Mouse (Mus musculus): ENCODE data around the gene Zfp991. TPM values are rescaled to one million over a fixed set of nuclear protein-coding genes. Genes with fewer than 3 reads are reported as not detected.
A peak's percentile ranks its signal among the peaks of the same experiment; 100 is the strongest.
"Not testable (repeated sequence)": the region's sequence is repeated elsewhere in the genome, so short reads cannot be mapped to it uniquely, and the experiment has no call there.

Zfp991 gene
- polyA plus RNA-seq, 1 experiment from 2014 or later = 3.1 TPM

DNA sequence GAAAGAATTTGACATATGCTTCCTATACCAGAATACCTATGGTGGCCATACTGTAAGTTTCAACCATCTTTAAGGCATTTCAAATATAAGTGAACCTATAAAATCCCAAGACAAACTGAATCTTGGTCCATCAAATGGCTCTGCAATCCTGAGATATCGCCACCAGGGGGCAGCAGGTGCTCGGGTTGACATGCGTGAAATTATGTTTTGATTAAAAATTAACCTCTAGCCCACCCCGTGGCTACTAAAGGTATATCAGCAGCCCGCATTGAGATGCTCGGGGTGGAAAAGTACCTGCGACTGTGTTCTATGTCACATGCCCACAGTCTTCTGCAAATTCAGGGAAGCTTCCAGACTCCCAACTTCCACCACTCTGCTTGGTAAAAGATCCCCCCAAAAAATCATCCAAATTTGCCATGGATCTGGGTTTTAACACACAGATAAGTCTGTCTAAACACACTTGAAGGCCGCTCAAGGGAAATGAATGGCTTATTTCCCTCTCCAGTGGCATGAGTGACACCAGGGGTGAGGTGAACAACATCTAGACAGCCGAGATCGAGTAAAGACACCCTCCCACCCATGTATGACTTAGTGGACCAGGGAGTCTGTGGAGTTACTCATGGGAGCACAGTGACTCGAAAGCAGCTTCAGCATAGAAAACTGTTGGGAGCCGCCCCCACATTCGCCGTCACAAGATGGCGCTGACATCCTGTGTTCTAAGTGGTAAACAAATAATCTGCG lies 70.3 kb downstream of the Zfp991 start:
- not testable (repeated sequence) for H3K36me3 ChIP-seq (ENCODE audit: control insufficient read depth, insufficient read depth); H3K4me1 ChIP-seq (ENCODE audit: control insufficient read depth, low read depth, low read length); ATAC-seq (ENCODE audit: low read depth); H3K27me3 ChIP-seq (ENCODE audit: control insufficient read depth, insufficient read depth, low read depth, low read length); H3K4me3 ChIP-seq (ENCODE audit: low read depth, low read length); H3K9ac ChIP-seq (ENCODE audit: low read depth, low read length); H3K4me2 ChIP-seq (ENCODE audit: low read depth, low read length); H3K9me3 ChIP-seq (replicated peaks; ENCODE audit: control insufficient read depth, low read length); H3K27ac ChIP-seq (ENCODE audit: low read length)
- 77% methylated on average over 10 of the region's 16 CpGs for WGBS (ENCODE audit: insufficient replicate concordance)

DNA sequence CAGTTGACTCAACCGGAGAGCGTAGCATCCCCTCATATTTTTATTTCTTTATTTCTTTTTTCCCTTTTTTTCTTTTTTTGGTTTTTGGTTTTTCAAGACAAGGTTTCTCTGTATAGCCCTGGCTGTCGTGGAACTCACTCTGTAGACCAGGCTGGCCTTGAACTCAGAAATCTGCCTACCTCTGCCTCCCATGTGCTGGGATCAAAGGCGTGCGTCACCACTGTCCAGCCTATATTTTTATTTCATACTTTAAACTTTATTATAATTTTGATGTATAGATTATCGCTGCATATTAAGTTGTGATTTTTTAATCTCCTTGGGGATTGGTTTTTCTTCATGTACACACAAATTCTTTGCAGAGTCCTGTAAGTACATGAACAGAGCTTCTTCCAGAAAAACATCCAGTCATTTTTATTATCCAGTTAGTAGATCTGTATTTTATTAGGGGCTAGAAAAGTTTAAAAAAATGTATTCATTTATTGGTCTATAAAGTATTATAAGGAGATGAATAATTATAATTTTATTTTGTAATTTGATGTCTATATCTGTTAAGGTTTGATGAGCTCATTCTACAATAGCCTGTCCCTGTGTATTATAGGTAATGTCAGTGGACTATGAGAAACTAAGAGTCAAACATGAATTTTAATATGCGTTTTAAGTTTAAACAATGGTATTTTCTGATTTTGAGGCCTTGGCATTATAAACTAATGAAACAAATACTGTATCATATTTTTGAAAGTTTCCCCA lies 80.5 kb downstream of the Zfp991 start:
- not testable (repeated sequence) for H3K27ac ChIP-seq (ENCODE audit: low read length); H3K4me3 ChIP-seq (ENCODE audit: low read depth, low read length); H3K27me3 ChIP-seq (ENCODE audit: control insufficient read depth, insufficient read depth, low read depth, low read length); H3K9me3 ChIP-seq (replicated peaks; ENCODE audit: control insufficient read depth, low read length); H3K36me3 ChIP-seq (ENCODE audit: control insufficient read depth, insufficient read depth); ATAC-seq (ENCODE audit: low read depth); H3K9ac ChIP-seq (ENCODE audit: low read depth, low read length); H3K4me2 ChIP-seq (ENCODE audit: low read depth, low read length); H3K4me1 ChIP-seq (ENCODE audit: control insufficient read depth, low read depth, low read length)
- WGBS (ENCODE audit: insufficient replicate concordance) = 64% methylated on average over 3 of the region's 7 CpGs

DNA sequence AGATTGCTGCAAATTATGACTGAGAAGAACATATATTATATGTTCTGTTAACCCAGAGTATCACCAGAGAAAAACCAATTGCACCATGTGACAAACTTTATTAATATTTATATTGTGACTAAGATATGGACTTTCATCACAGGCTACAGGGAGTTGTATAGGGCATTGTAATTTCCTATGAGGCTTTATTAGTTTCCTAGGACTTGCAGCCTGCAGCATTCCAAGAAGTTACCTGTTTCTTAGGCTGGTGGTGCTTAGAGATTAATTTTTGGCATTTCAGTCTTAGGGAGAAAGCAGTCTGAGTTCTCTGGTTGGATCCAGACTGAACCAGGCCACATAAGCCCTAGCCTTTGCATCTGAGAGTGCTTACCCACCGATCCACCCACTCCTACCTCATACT lies 82.4 kb downstream of the Zfp991 start:
- H3K9me3 ChIP-seq (replicated peaks; ENCODE audit: control insufficient read depth, low read length); H3K36me3 ChIP-seq (ENCODE audit: control insufficient read depth, insufficient read depth); ATAC-seq (ENCODE audit: low read depth); H3K4me3 ChIP-seq (ENCODE audit: low read depth, low read length); H3K27ac ChIP-seq (ENCODE audit: low read length); H3K9ac ChIP-seq (ENCODE audit: low read depth, low read length); H3K4me2 ChIP-seq (ENCODE audit: low read depth, low read length); H3K4me1 ChIP-seq (ENCODE audit: control insufficient read depth, low read depth, low read length); H3K27me3 ChIP-seq (ENCODE audit: control insufficient read depth, insufficient read depth, low read depth, low read length): not testable (repeated sequence)
- WGBS (ENCODE audit: insufficient replicate concordance) = no CpG with 5 or more reads among the region's 1 CpGs

DNA sequence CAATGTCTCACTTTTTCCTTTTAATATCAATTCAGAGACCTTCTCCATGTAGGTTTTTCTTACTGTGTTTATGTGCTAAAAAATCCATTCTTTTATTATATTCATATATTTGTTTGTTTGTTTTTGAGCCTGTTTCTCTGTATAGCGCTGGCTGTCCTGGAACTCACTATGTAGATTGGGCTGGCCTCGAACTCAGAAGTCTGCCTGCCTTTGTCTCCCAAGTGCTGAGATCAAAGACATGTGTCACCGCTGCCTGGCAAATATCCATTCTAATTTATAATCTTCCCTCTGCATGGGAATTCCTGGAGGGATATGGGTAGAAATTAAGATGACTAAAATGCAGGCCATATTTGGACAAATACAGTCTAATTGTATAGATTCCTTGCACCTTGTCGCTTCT lies 85.8 kb downstream of the Zfp991 start:
- not testable (repeated sequence) for H3K9me3 ChIP-seq (replicated peaks; ENCODE audit: control insufficient read depth, low read length); ATAC-seq (ENCODE audit: low read depth); H3K4me2 ChIP-seq (ENCODE audit: low read depth, low read length); H3K4me3 ChIP-seq (ENCODE audit: low read depth, low read length); H3K9ac ChIP-seq (ENCODE audit: low read depth, low read length); H3K4me1 ChIP-seq (ENCODE audit: control insufficient read depth, low read depth, low read length); H3K36me3 ChIP-seq (ENCODE audit: control insufficient read depth, insufficient read depth); H3K27me3 ChIP-seq (ENCODE audit: control insufficient read depth, insufficient read depth, low read depth, low read length); H3K27ac ChIP-seq (ENCODE audit: low read length)
- WGBS (ENCODE audit: insufficient replicate concordance) = 48% methylated on average over 2 of the region's 4 CpGs

DNA sequence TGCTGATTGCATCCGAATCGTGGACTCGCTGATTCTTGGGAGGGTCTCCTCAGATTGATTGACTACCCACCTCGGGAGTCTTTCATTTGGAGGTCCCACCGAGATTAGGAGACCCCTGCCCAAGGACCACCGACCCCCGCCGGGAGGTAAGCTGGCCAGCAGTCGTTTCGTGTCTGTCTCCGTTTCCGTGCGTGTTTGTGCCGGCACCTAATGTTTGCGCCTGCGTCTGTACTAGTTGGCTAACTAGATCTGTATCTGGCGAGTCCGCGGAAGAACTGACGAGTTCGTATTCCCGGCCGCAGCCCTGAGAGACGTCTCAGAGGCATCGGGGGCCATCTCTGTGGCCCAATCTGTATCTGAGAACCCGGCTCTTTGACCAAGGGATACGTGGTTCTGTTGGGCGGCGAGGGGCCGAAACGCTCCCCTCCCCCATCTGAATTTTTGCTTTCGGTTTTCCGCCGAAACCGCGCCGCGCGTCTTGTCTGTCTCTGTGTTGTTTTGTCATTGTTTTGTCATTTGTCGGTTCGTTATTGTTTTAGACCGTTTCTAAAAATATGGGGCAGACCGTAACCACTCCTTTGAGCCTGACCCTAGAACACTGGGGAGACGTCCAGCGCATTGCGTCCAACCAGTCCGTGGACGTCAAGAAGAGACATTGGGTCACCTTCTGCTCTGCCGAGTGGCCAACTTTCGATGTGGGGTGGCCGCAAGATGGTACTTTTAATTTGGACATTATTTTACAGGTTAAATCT lies 87.7 kb downstream of the Zfp991 start:
- H3K4me3 ChIP-seq (ENCODE audit: low read depth, low read length) = peak overlapping the region; percentile 50
- H3K9me3 ChIP-seq (replicated peaks; ENCODE audit: control insufficient read depth, low read length); ATAC-seq (ENCODE audit: low read depth): not testable (repeated sequence)

DNA sequence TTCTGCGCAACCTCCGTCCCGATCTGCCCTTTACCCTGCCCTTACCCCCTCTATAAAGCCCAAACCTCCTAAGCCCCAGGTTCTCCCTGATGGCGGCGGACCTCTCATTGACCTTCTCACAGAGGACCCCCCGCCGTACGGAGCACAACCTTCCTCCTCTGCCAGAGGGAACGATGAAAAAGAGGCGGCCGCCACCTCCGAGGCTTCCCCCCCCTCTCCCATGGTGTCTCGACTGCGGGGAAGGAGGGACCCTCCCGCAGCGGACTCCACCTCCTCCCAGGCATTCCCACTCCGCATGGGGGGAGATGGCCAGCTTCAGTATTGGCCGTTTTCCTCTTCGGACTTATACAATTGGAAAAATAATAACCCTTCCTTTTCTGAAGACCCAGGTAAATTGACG lies 88.4 kb downstream of the Zfp991 start:
- not testable (repeated sequence) for H3K27ac ChIP-seq (ENCODE audit: low read length); ATAC-seq (ENCODE audit: low read depth); H3K4me2 ChIP-seq (ENCODE audit: low read depth, low read length); H3K27me3 ChIP-seq (ENCODE audit: control insufficient read depth, insufficient read depth, low read depth, low read length); H3K36me3 ChIP-seq (ENCODE audit: control insufficient read depth, insufficient read depth); H3K9ac ChIP-seq (ENCODE audit: low read depth, low read length); H3K4me1 ChIP-seq (ENCODE audit: control insufficient read depth, low read depth, low read length); H3K9me3 ChIP-seq (replicated peaks; ENCODE audit: control insufficient read depth, low read length); H3K4me3 ChIP-seq (ENCODE audit: low read depth, low read length)
- 75% methylated on average over 13 of the region's 20 CpGs for WGBS (ENCODE audit: insufficient replicate concordance)

More for the DNA sequence above, 87.7 kb downstream of the Zfp991 start:
- H3K4me1 ChIP-seq (ENCODE audit: control insufficient read depth, low read depth, low read length); H3K27ac ChIP-seq (ENCODE audit: low read length); H3K27me3 ChIP-seq (ENCODE audit: control insufficient read depth, insufficient read depth, low read depth, low read length); H3K9ac ChIP-seq (ENCODE audit: low read depth, low read length); H3K36me3 ChIP-seq (ENCODE audit: control insufficient read depth, insufficient read depth): not testable (repeated sequence)
- WGBS (ENCODE audit: insufficient replicate concordance) = 59% methylated on average over 48 of the region's 51 CpGs
- peak overlapping the region; percentile 32; the same call in 1 of the 2 replicates for H3K4me2 ChIP-seq (ENCODE audit: low read depth, low read length)

DNA sequence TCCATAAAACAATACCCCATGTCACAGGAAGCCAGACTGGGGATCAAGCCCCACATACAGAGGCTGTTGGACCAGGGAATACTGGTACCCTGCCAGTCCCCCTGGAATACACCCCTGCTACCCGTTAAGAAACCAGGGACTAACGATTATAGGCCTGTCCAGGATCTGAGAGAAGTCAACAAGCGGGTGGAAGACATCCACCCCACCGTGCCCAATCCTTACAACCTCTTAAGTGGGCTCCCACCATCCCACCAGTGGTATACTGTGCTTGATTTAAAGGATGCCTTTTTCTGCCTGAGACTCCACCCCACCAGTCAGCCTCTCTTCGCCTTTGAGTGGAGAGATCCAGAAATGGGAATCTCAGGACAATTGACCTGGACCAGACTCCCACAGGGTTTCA lies 90.2 kb downstream of the Zfp991 start:
- ATAC-seq (ENCODE audit: low read depth); H3K4me1 ChIP-seq (ENCODE audit: control insufficient read depth, low read depth, low read length); H3K9me3 ChIP-seq (replicated peaks; ENCODE audit: control insufficient read depth, low read length); H3K4me3 ChIP-seq (ENCODE audit: low read depth, low read length); H3K36me3 ChIP-seq (ENCODE audit: control insufficient read depth, insufficient read depth); H3K4me2 ChIP-seq (ENCODE audit: low read depth, low read length); H3K27me3 ChIP-seq (ENCODE audit: control insufficient read depth, insufficient read depth, low read depth, low read length); H3K9ac ChIP-seq (ENCODE audit: low read depth, low read length); H3K27ac ChIP-seq (ENCODE audit: low read length): not testable (repeated sequence)
- WGBS (ENCODE audit: insufficient replicate concordance) = 68% methylated on average over 4 of the region's 5 CpGs

DNA sequence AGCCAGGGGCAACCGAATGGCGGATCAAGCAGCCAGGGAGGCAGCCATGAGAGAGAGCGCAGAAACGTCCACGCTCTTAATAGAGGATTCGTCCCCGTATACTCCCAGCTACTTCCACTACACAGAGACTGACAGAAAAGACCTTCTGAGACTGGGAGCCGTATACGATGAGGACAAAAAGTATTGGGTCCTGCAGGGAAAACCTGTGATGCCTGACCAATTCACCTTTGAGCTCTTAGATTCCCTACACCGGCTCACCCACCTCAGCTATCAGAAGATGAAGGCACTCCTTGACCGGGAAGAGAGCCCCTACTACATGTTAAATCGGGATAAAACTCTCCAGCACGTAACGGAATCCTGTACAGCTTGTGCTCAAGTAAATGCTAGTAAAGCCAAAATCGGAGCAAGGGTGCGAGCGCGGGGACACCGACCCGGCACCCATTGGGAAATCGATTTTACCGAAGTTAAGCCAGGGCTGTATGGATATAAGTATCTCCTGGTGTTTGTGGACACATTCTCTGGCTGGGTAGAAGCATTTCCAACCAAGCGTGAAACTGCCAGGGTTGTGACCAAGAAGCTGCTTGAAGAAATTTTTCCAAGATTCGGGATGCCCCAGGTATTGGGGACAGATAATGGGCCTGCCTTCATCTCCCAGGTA lies 92.1 kb downstream of the Zfp991 start:
- not testable (repeated sequence) for H3K9ac ChIP-seq (ENCODE audit: low read depth, low read length); H3K27me3 ChIP-seq (ENCODE audit: control insufficient read depth, insufficient read depth, low read depth, low read length); ATAC-seq (ENCODE audit: low read depth); H3K4me3 ChIP-seq (ENCODE audit: low read depth, low read length); H3K36me3 ChIP-seq (ENCODE audit: control insufficient read depth, insufficient read depth); H3K27ac ChIP-seq (ENCODE audit: low read length); H3K4me1 ChIP-seq (ENCODE audit: control insufficient read depth, low read depth, low read length); H3K9me3 ChIP-seq (replicated peaks; ENCODE audit: control insufficient read depth, low read length); H3K4me2 ChIP-seq (ENCODE audit: low read depth, low read length)
- 78% methylated on average over 22 of the region's 24 CpGs for WGBS (ENCODE audit: insufficient replicate concordance)
